Mouse (Mus musculus) MEL (cell line): Measurements from ENCODE around the gene Ddx49. TPM values are rescaled to one million over a fixed set of nuclear protein-coding genes. Genes with fewer than 3 reads are reported as not detected.

ENCODE experiments used
- DNase-seq: peaks from one replicate; pipeline ENCODE4 v3.0.0; 2011; ENCODE audit warnings: low read depth, low spot score
- H3K27ac ChIP-seq: 2 replicates; pipeline ENCODE4 v1.5.1; 2012; ENCODE audit warnings: low read depth, mild to moderate bottlenecking, control low read depth, low read length, moderate library complexity; ENCODE audit not compliant: control insufficient read depth
- H3K27me3 ChIP-seq, 2 experiments: fragments of 150-350 bp in 1 of 2; sonication (generic) in 1 of 2; 2 replicates each; pipeline ENCODE4 v1.6.1; 2012; ENCODE audit warnings: low read length in 2 of 2, mild to moderate bottlenecking in 2 of 2, improper control_type of control experiment in 1 of 2, moderate library complexity in 1 of 2; ENCODE audit not compliant: insufficient read depth in 2 of 2, control insufficient read depth in 1 of 2
- H3K36me3 ChIP-seq, 2 experiments: 2 replicates each; pipeline ENCODE4 v1.6.1; 2012 to 2014; ENCODE audit warnings: low read length in 2 of 2, improper control_type of control experiment in 1 of 2, inconsistent platforms in 1 of 2, mild to moderate bottlenecking in 1 of 2; ENCODE audit not compliant: insufficient read depth in 2 of 2, control insufficient read depth in 1 of 2
- H3K4me1 ChIP-seq, 2 experiments: fragments of 150-350 bp in 1 of 2; sonication (generic) in 1 of 2; 2 replicates each; pipeline ENCODE4 v1.6.1; 2012; ENCODE audit warnings: low read length in 2 of 2, improper control_type of control experiment in 1 of 2, mild to moderate bottlenecking in 1 of 2; ENCODE audit not compliant: insufficient read depth in 2 of 2, control insufficient read depth in 1 of 2
- H3K4me3 ChIP-seq, 2 experiments: fragments of 150-350 bp in 1 of 2; sonication (generic) in 1 of 2; 2 replicates each; pipeline ENCODE4 v1.5.1; 2012; ENCODE audit warnings: low read depth in 2 of 2, low read length in 2 of 2, mild to moderate bottlenecking in 2 of 2, moderate library complexity in 2 of 2, control low read depth in 1 of 2, improper control_type of control experiment in 1 of 2; ENCODE audit not compliant: control insufficient read depth in 1 of 2, insufficient read depth in 1 of 2
- H3K79me2 ChIP-seq: 2 replicates; pipeline ENCODE4 v1.6.1; 2012; ENCODE audit warnings: mild to moderate bottlenecking, low read length, moderate library complexity; ENCODE audit not compliant: control insufficient read depth, poor library complexity, insufficient read depth
- H3K9ac ChIP-seq: 2 replicates; pipeline ENCODE4 v1.6.1; 2012; ENCODE audit warnings: low read depth, mild to moderate bottlenecking, control low read depth, low read length, moderate library complexity; ENCODE audit not compliant: control insufficient read depth, poor library complexity, severe bottlenecking
- H3K9me3 ChIP-seq: fragments of 150-350 bp; sonication (generic); replicated peaks from 2 replicates; pipeline ENCODE4 v1.6.1; 2012; ENCODE audit warnings: mild to moderate bottlenecking, low read length, improper control_type of control experiment, moderate library complexity; ENCODE audit not compliant: insufficient read depth
- BHLHE40 ChIP-seq: IDR thresholded peaks from 2 replicates; pipeline ENCODE4 v1.6.1; 2012; ENCODE audit warnings: low read depth, mild to moderate bottlenecking, inconsistent platforms, low read length, improper control_type of control experiment, borderline replicate concordance
- CHD1 ChIP-seq: IDR thresholded peaks from 2 replicates; pipeline ENCODE4 v1.6.1; 2012; ENCODE audit warnings: low read depth, mild to moderate bottlenecking, inconsistent platforms, low read length, improper control_type of control experiment
- CHD2 ChIP-seq: IDR thresholded peaks from 2 replicates; pipeline ENCODE4 v1.6.1; 2011; ENCODE audit warnings: low read length, improper control_type of control experiment
- EP300 ChIP-seq, 2 experiments: IDR thresholded peaks; 2 replicates each; pipeline ENCODE4 v1.6.1; 2011; ENCODE audit warnings: improper control_type of control experiment in 2 of 2, low read length in 2 of 2, low read depth in 1 of 2, mild to moderate bottlenecking in 1 of 2
- ETS1 ChIP-seq: IDR thresholded peaks from 2 replicates; pipeline ENCODE4 v1.6.1; 2012; ENCODE audit warnings: low read depth, mild to moderate bottlenecking, inconsistent platforms, low read length, improper control_type of control experiment, moderate library complexity
- GATA1 ChIP-seq: IDR thresholded peaks from 2 replicates; pipeline ENCODE4 v1.6.1; 2011; ENCODE audit warnings: low read depth, low read length, improper control_type of control experiment
- HCFC1 ChIP-seq: IDR thresholded peaks from 2 replicates; pipeline ENCODE4 v1.6.1; 2012; ENCODE audit warnings: low read depth, mild to moderate bottlenecking, inconsistent platforms, low read length, improper control_type of control experiment, moderate library complexity
- JUND ChIP-seq: IDR thresholded peaks from 2 replicates; pipeline ENCODE4 v1.6.1; 2011; ENCODE audit warnings: low read depth, mild to moderate bottlenecking, improper control_type of control experiment, low read length
- KAT2A ChIP-seq: conservative IDR thresholded peaks from 2 replicates; pipeline ENCODE4 v1.6.1; 2012; ENCODE audit warnings: low read depth, low read length, improper control_type of control experiment, inconsistent platforms
- MAZ ChIP-seq: IDR thresholded peaks from 2 replicates; pipeline ENCODE4 v1.6.1; 2012; ENCODE audit warnings: low read depth, mild to moderate bottlenecking, inconsistent platforms, low read length, improper control_type of control experiment
- MYC ChIP-seq: IDR thresholded peaks from 2 replicates; pipeline ENCODE4 v1.6.1; 2011; ENCODE audit warnings: low read depth, mild to moderate bottlenecking, low read length, improper control_type of control experiment, moderate library complexity
- NRF1 ChIP-seq: IDR thresholded peaks from 2 replicates; pipeline ENCODE4 v1.6.1; 2014; ENCODE audit warnings: low read depth, mild to moderate bottlenecking, inconsistent platforms, low read length, improper control_type of control experiment, moderate library complexity; ENCODE audit not compliant: poor library complexity, insufficient read depth, severe bottlenecking
- POLR2AphosphoS2 ChIP-seq: IDR thresholded peaks from 2 replicates; pipeline ENCODE4 v1.6.1; 2011; ENCODE audit warnings: low read length, improper control_type of control experiment
- RAD21 ChIP-seq: IDR thresholded peaks from 2 replicates; pipeline ENCODE4 v1.6.1; 2011; ENCODE audit warnings: mild to moderate bottlenecking, low read depth, low read length, improper control_type of control experiment
- RCOR1 ChIP-seq: IDR thresholded peaks from 2 replicates; pipeline ENCODE4 v1.6.1; 2012; ENCODE audit warnings: low read depth, mild to moderate bottlenecking, inconsistent platforms, low read length, improper control_type of control experiment
- SMC3 ChIP-seq: IDR thresholded peaks from 2 replicates; pipeline ENCODE4 v1.6.1; 2011; ENCODE audit warnings: low read depth, low read length, improper control_type of control experiment
- TBP ChIP-seq: IDR thresholded peaks from 2 replicates; pipeline ENCODE4 v1.8.0; 2011; ENCODE audit warnings: low read depth, low read length, improper control_type of control experiment
- USF1 ChIP-seq: IDR thresholded peaks from 2 replicates; pipeline ENCODE4 v1.6.1; 2014; ENCODE audit warnings: low read depth, mild to moderate bottlenecking, inconsistent platforms, low read length, improper control_type of control experiment, moderate library complexity
- ZKSCAN1 ChIP-seq: IDR thresholded peaks from 2 replicates; pipeline ENCODE4 v1.6.1; 2012; ENCODE audit warnings: low read depth, mild to moderate bottlenecking, inconsistent platforms, low read length, improper control_type of control experiment, moderate library complexity
- polyA plus RNA-seq, 2 experiments: library from polyadenylated mRNA; stranded (reverse) in 1 of 2; unstranded in 1 of 2; fragments of >175 nt in 1 of 2; fragments of >200 nt in 1 of 2; gene quantifications; 2 replicates each; pipeline versions ENCODE4 v1.2.1 to v1.2.4; 2012; ENCODE audit warnings: low replicate concordance in 2 of 2, low read depth in 1 of 2; ENCODE audit not compliant: insufficient read length in 2 of 2, insufficient read depth in 1 of 2, missing spikeins in 1 of 2
- total RNA-seq: library from RNA; depleted of rRNA; stranded (reverse); fragments of 300-350 nt; gene quantifications from 2 replicates; pipeline ENCODE4 v1.2.3, GENCODE M21; 2012

Gene Ddx49
- total and polyA plus RNA-seq, 3 experiments: 102 to 116 TPM; not detected in 1

- Histone ChIP-seq H3K27ac (no peak overlapping the region), H3K36me3 (peaks cover 0 to 21% of the 10 kb centered on the region in 2 experiments; a peak in 1 of 4 replicates), H3K4me1 (no peaks in the 10 kb centered on the region; a peak in 1 of 4 replicates), H3K27me3 (no peaks in the 10 kb centered on the region), H3K79me2 (no peaks in the 10 kb centered on the region)
- no peak for DNase-seq
- TF ChIP-seq KAT2A: no peak
- TF ChIP-seq EP300 (IDR thresholded peaks at IDR 0.05; ENCODE audit: low read depth in 1 of 2, low read length in 2 of 2): no peak
- no peak for TF ChIP-seq JUND
- no peak for TF ChIP-seq BHLHE40
- no peak for TF ChIP-seq RCOR1
- TF ChIP-seq ETS1: no peak
- TF ChIP-seq GATA1: no peak
- TF ChIP-seq, all 39 proteins: peak for 0
- Histone ChIP-seq H3K9me3 (no peaks in the 10 kb centered on the region), H3K4me3 (no peak overlapping the region), H3K9ac (no peak overlapping the region)
These were observed 47.7 kb downstream of the Ddx49 start for GRCm38 (mm10) chr8:70254628-70255027.

DNA sequence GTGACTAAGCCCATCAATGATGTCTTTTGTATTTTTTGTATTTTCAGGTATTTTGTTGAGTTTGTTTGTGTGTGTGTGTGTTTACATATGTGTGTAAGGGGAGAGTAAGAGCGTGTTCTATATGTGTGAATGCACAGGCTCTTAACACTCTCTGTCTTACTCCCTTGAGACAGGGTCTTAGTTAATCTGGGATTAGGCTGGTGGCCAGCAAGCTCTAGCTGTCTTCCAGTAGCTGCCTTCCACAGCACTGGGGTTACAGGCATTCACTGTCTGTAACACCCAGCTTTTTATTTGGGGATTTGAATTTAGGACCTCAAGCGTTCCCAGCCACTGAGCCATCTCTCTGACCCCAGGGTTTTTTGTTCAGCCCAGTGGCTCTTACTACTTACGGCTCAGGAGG, 54.4 kb downstream of the Ddx49 start:
- Histone ChIP-seq H3K4me1 (no peaks in the 10 kb centered on the region), H3K9me3 (no peaks in the 10 kb centered on the region), H3K36me3 (peaks cover 0 to 12% of the 10 kb centered on the region in 2 experiments; a peak in 2 of 4 replicates), H3K4me3 (no peak overlapping the region), H3K9ac (no peak overlapping the region), H3K27me3 (no peaks in the 10 kb centered on the region), H3K79me2 (peaks cover 3% of the 10 kb centered on the region), H3K27ac (no peak overlapping the region)
- TF ChIP-seq GATA1: no peak
- TF ChIP-seq MYC: no peak
- no peak for TF ChIP-seq TBP
- no peak for TF ChIP-seq CHD1
- DNase-seq: no peak

GRCm38 (mm10) chr8:70246622-70247021, 55.7 kb downstream of the Ddx49 start:
- H3K4me3 ChIP-seq: no peak overlapping the region
- no peaks in the 10 kb centered on the region for H3K4me1 ChIP-seq
- no peak overlapping the region for H3K27ac ChIP-seq
- H3K27me3 ChIP-seq: no peaks in the 10 kb centered on the region
- H3K9ac ChIP-seq: no peak overlapping the region
- no peak for TF ChIP-seq SMC3
- TF ChIP-seq HCFC1: no peak
- TF ChIP-seq ZKSCAN1: no peak
- no peak for TF ChIP-seq POLR2AphosphoS2
- TF ChIP-seq RAD21: no peak
- TF ChIP-seq USF1: no peak
- TF ChIP-seq CHD2: no peak
- no peak for TF ChIP-seq MAZ
- TF ChIP-seq NRF1: no peak
- TF ChIP-seq, all 39 proteins: peak for 0
- Histone ChIP-seq H3K36me3 (peaks cover 0 to 17% of the 10 kb centered on the region in 2 experiments; a peak in 2 of 4 replicates), H3K9me3 (no peaks in the 10 kb centered on the region), H3K79me2 (peaks cover 3% of the 10 kb centered on the region)
- no peak for DNase-seq
